Mouse (Mus musculus) thymus, adult 2 months (tissue): ENCODE measurements around the gene Aloxe3.

Experiments
- CTCF ChIP-seq: fragments of 200-500 bp; IDR thresholded peaks from 2 replicates; pipeline ENCODE4 v1.5.1; 2012; ENCODE audit warnings: mild to moderate bottlenecking, control low read depth, low read length, moderate library complexity, borderline replicate concordance; ENCODE audit not compliant: control insufficient read depth, poor library complexity, insufficient read depth; ENCODE audit errors: extremely low read depth
- POLR2A ChIP-seq: fragments of 200-500 bp; IDR thresholded peaks from 2 replicates; pipeline ENCODE4 v1.6.1; 2012; ENCODE audit warnings: mild to moderate bottlenecking, low read length, control low read depth, moderate library complexity; ENCODE audit not compliant: control insufficient read depth, poor library complexity, insufficient read depth; ENCODE audit errors: extremely low read depth

DNA sequence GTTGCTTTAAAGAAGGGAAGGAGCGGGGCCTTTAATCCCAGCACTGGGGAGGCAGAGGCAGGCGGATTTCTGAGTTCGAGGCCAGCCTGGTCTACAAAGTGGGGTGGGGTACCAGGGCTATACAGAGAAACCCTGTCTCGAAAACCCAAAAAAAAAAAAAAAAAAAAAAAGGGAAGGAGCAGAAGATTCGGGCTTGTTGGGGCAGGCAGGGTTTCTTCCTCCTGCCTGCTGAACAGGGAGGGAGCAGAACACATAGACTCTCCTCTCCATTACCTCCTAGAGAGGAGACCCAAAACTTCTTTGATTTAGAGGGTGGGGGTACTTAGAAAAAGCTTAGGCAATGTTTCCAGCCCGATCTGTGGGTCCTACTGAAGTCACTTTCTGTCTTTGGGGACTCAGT, 9.7 kb downstream of the Aloxe3 start:
- TF ChIP-seq POLR2A = no peak
- TF ChIP-seq CTCF = no peak
